Mouse (Mus musculus) embryonic fibroblast, embryonic 13.5 days (primary cell): Measurements from ENCODE around the gene Gp9.

Experiments used
- CTCF ChIP-seq: IDR thresholded peaks from 2 replicates; pipeline ENCODE4 v1.5.1; 2011; ENCODE audit warnings: mild to moderate bottlenecking, control low read depth, low read length, moderate library complexity, borderline replicate concordance; ENCODE audit not compliant: insufficient read depth
- POLR2A ChIP-seq: IDR thresholded peaks from 2 replicates; pipeline ENCODE4 v1.6.1; 2011; ENCODE audit warnings: low read depth, mild to moderate bottlenecking, control low read depth, low read length, moderate library complexity

DNA sequence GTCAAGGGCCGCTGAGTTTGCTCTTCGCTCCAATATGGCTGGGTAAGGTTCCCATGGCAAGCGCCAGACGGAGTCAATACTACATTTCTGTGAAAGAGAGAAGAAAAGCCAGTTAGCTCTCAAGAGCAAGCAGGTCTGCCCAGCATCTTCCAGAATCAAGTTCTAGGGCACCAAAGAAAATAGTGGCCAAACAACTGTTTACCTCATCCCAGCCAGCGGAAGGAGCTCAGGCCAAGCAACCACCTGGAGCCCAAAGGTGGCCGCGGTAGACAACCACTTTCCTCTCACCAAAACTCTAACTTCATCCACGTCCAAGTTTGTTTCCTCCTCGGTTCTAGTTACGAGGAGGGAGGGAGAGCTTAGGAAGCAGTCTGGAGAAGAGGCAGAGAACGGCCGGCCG lies 47.7 kb upstream of the Gp9 start:
- no peak for TF ChIP-seq CTCF
- TF ChIP-seq POLR2A = no peak
